Mouse (Mus musculus): ENCODE data around the gene Lysmd4.

GRCm38 (mm10) chr7:67320359-67320758 lies 98.0 kb downstream of the Lysmd4 start:
- TF ChIP-seq EP300 (IDR thresholded peaks at IDR 0.05; ENCODE audit: low read depth) = no peak
- no peak for TF ChIP-seq CTCF (IDR thresholded peaks at IDR 0.05; ENCODE audit: low read depth)

Measured in liver, postnatal 0 days (tissue).